Mouse (Mus musculus) E14TG2a.4 (cell line): ENCODE results near the gene Ergic1.

Experiments
- H3K27me3 ChIP-seq: 2 replicates; pipeline ENCODE4 v1.6.1; 2014; ENCODE audit warnings: low read length, control low read depth; ENCODE audit not compliant: insufficient read depth
- H3K36me3 ChIP-seq: 2 replicates; pipeline ENCODE4 v1.6.1; 2014; ENCODE audit warnings: low read length, control low read depth; ENCODE audit not compliant: insufficient read depth
- H3K4me1 ChIP-seq: replicated peaks from 2 replicates; pipeline ENCODE4 v1.6.1; 2014; ENCODE audit warnings: low read depth, low read length, control low read depth
- H3K4me3 ChIP-seq: replicated peaks from 2 replicates; pipeline ENCODE4 v1.5.1; 2014; ENCODE audit warnings: mild to moderate bottlenecking, low read length
- H3K9me3 ChIP-seq: 2 replicates; pipeline ENCODE4 v1.6.1; 2014; ENCODE audit warnings: low read length, control low read depth
- CTCF ChIP-seq: conservative IDR thresholded peaks from 2 replicates; pipeline ENCODE4 v1.5.1; 2014; ENCODE audit warnings: low read length
- NANOG ChIP-seq: IDR thresholded peaks from 2 replicates; pipeline ENCODE4 v1.6.1; 2014; ENCODE audit warnings: borderline replicate concordance, low read length, mixed read lengths
- POU5F1 ChIP-seq: IDR thresholded peaks from 2 replicates; pipeline ENCODE4 v1.6.1; 2014; ENCODE audit warnings: low read length, borderline replicate concordance

Ergic1 gene

DNA sequence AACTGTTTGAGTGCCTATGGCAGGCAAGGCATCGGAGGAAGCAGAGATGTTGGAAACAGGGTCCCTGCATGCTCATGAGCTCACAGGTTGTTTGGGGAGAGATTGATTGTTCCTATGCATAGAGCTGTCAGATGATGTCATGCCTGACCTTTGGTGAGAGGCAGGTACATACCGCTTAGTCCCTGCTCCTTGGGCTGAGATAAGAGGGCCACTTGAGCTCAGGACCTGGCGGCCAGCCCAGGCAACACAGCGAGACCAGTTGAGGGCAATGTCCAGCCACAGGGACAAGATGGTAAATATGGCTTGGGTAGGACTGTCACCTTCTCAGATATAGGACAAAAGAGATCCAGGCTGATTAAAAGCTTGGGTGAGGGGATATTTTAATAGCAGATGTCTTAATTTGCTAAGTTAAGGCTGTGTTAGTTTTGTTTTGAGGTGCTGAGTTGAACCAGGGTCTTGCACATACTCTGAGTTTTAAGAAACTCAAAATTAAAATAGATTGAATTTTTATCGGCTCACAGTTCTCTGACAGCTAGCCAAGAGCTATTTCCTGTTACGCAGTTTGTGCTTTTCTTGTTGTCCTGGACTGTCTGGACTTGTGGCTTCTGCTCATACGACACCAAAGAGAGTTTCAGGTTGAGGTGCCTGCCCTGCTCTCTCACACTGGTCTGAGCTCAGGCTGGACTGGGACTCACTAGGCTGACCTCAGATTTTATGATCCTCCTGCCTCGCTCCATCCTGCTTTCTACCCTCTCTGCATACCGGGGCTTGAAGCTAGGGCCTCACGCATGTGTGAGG is 138.7 kb downstream of the Ergic1 start:
- Histone ChIP-seq H3K36me3 (peaks cover 50% of the 10 kb centered on the region), H3K27me3 (no peaks in the 10 kb centered on the region), H3K4me3 (no peak overlapping the region), H3K9me3 (no peaks in the 10 kb centered on the region), H3K4me1 (peaks cover 29% of the 10 kb centered on the region)
- TF ChIP-seq POU5F1, result no peak
- TF ChIP-seq NANOG, result no peak

DNA sequence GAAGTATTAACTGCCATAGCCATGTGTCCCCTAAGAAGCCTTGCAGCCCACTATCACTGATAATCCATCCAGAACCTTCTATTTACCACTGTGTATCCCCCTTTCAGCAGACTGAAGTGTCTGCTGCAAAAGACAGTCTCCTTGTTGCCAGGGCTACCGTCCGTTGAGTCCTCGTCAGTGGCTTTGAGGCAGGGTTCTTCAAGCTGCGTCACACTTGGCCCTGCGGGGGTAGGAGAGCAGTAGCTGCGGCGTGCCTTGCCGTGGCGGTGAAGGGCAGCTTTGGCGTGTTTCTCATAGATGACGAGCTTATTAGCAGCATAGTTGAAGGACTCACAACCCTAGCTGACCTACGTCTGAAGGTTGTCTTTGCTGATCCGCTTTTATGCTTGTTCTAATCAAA is 140.3 kb downstream of the Ergic1 start:
- Histone ChIP-seq H3K4me1 (peaks cover 40% of the 10 kb centered on the region), H3K27me3 (no peaks in the 10 kb centered on the region), H3K36me3 (peaks cover 35% of the 10 kb centered on the region), H3K9me3 (no peaks in the 10 kb centered on the region), H3K4me3 (no peak overlapping the region)
- no peak for TF ChIP-seq CTCF
- TF ChIP-seq POU5F1, result no peak
- no peak for TF ChIP-seq NANOG

DNA sequence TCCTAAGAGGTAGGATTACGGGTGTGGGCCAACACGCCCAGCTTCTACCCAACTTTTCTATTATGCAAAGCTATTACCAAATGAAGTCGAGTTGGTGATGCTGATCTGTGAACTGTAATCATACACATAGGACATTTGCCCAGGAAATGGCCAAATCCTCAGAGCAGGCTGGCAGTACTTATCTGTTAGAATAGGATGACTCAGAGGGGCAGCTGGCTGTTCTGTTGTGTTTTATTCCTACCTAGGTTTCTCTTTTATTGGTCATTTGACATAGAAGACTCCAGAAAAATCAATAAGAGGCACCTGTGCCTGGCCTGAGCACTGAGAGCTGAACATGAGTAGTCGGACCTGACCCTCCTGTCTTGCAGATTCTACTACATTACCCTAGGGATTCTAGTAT is 141.3 kb downstream of the Ergic1 start:
- H3K27me3 ChIP-seq, result no peaks in the 10 kb centered on the region
- H3K9me3 ChIP-seq, result no peaks in the 10 kb centered on the region
- no peak for TF ChIP-seq NANOG
- no peak for TF ChIP-seq CTCF
- TF ChIP-seq POU5F1, result no peak
- peaks cover 44% of the 10 kb centered on the region for H3K4me1 ChIP-seq
- peaks cover 26% of the 10 kb centered on the region for H3K36me3 ChIP-seq
- no peak overlapping the region for H3K4me3 ChIP-seq

DNA sequence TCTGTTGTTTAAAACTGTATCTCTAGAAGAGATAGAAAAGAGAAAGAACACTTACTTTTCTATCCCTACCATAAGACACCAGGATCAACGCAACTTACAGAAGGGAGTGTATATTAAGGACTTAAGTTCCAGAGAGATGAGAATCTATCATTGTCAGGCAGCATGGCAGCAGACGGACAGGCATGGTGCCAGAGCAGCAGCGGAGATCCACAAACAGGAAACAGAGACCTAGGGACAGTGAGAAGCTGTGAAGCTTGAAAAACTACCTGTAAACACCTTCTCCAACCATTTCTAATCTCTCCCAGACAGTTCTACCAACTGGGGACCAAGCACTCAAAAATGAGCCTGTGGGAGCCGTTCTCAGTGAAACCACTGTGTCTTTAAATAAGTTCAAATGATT is 142.4 kb downstream of the Ergic1 start:
- Histone ChIP-seq H3K4me3 (no peak overlapping the region), H3K36me3 (peaks cover 16% of the 10 kb centered on the region), H3K27me3 (no peaks in the 10 kb centered on the region), H3K9me3 (no peaks in the 10 kb centered on the region), H3K4me1 (peaks cover 44% of the 10 kb centered on the region)
- no peak for TF ChIP-seq NANOG
- TF ChIP-seq POU5F1, result no peak
- no peak for TF ChIP-seq CTCF

DNA sequence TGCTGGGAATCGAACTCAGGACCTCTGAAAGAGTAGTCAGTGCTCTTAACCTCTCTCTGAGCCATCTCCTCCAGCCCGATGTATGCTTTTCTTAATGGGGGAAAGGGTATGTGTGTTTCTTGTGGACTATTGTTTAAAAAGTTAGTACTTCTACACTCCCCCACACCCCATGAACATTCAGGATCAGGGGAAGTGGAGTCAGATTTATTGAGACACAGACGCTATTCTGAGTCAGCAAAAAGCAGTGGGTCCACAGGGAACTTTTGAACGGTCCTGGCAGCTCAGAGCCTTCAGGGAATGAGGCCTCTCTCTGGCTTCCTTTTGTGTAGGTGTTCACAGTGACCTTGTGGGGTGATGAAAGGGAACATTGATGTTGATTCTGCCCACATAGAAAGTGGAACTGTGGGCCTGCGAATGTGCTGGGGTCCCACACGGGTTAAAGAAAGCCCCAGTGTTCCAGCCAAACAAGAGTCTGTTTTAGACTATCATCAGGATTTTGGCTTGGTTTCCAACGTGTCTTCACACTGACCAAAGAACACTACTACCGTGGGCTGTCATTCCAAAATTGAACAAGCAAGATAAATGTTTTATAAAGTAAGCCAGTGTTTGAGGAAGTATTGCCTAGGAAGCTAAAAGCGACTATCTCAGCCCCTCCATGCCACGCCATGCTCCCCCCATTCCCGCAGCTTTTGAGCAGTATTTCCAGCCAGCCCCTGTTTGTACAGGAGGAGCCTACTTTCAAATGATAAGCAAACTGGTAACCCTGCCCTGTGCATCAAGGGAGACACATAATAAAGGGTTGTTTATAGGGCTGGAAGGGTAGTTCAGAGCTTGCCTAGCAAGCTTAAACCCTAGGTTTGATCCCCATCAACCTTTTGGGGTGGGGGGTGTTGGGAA is 144.4 kb downstream of the Ergic1 start:
- TF ChIP-seq POU5F1 (no peak), CTCF (no peak), NANOG (no peak)
- Histone ChIP-seq H3K4me3 (no peak overlapping the region), H3K4me1 (peaks cover 53% of the 10 kb centered on the region), H3K9me3 (no peaks in the 10 kb centered on the region), H3K36me3 (no peaks in the 10 kb centered on the region), H3K27me3 (no peaks in the 10 kb centered on the region)
